Mouse (Mus musculus) CH12.LX (cell line): ENCODE measurements around the gene Rpp14. TPM values are rescaled to one million over a fixed set of nuclear protein-coding genes. Genes with fewer than 3 reads are reported as not detected.

Source experiments
- DNase-seq: peaks from one replicate; pipeline ENCODE4 v3.0.0-alpha.2; 2013; ENCODE audit errors: extremely low read depth
- H3K27ac ChIP-seq: 2 replicates; pipeline ENCODE4 v1.5.1; 2012; ENCODE audit warnings: low read depth, mild to moderate bottlenecking, control low read depth, moderate library complexity; ENCODE audit not compliant: insufficient read depth
- H3K27me3 ChIP-seq: replicated peaks from 2 replicates; pipeline ENCODE3; 2012; ENCODE audit warnings: inconsistent platforms
- H3K36me3 ChIP-seq, 2 experiments: replicated peaks in 1 of 2; 2 replicates each; pipeline versions ENCODE3 to v1.6.1; 2012; ENCODE audit warnings: inconsistent platforms in 1 of 2, low read length in 1 of 2, mild to moderate bottlenecking in 1 of 2, mixed read lengths in 1 of 2, moderate library complexity in 1 of 2; ENCODE audit not compliant: control insufficient read depth in 1 of 2, insufficient read depth in 1 of 2
- H3K4me1 ChIP-seq, 2 experiments: 2 replicates each; pipeline ENCODE4 v1.6.1; 2012; ENCODE audit warnings: inconsistent platforms in 1 of 2, moderate library complexity in 1 of 2; ENCODE audit not compliant: insufficient read depth in 2 of 2, control insufficient read depth in 1 of 2
- H3K4me2 ChIP-seq: 2 replicates; pipeline ENCODE4 v1.6.1; 2012; ENCODE audit warnings: low read depth, mild to moderate bottlenecking, control low read depth; ENCODE audit not compliant: poor library complexity, insufficient read depth, severe bottlenecking
- H3K4me3 ChIP-seq, 3 experiments: fragments of 150-350 bp in 1 of 3; sonication (generic) in 1 of 3; replicated peaks in 1 of 3; 2 replicates each; pipeline versions ENCODE3 to v1.5.1; 2011 to 2012; ENCODE audit warnings: low read depth in 2 of 3, low read length in 2 of 3, mild to moderate bottlenecking in 2 of 3, moderate library complexity in 2 of 3, control low read depth in 1 of 3, improper control_type of control experiment in 1 of 3, inconsistent platforms in 1 of 3, mixed read lengths in 1 of 3; ENCODE audit not compliant: poor library complexity in 1 of 3
- H3K79me2 ChIP-seq: replicated peaks from 2 replicates; pipeline ENCODE4 v1.6.1; 2012; ENCODE audit warnings: mild to moderate bottlenecking, moderate library complexity; ENCODE audit not compliant: control insufficient read depth, poor library complexity, insufficient read depth, severe bottlenecking; ENCODE audit errors: extremely low read depth
- H3K9ac ChIP-seq: 2 replicates; pipeline ENCODE4 v1.6.1; 2012; ENCODE audit warnings: low read depth, mild to moderate bottlenecking, control low read depth, moderate library complexity; ENCODE audit not compliant: insufficient read depth
- H3K9me3 ChIP-seq: replicated peaks from 2 replicates; pipeline ENCODE3; 2012; ENCODE audit warnings: low read length, inconsistent platforms, mixed read lengths
- BHLHE40 ChIP-seq: IDR thresholded peaks from 2 replicates; pipeline ENCODE4 v1.6.1; 2011; ENCODE audit warnings: mild to moderate bottlenecking, low read depth, low read length, improper control_type of control experiment
- CHD1 ChIP-seq: IDR thresholded peaks from 2 replicates; pipeline ENCODE4 v1.6.1; 2012; ENCODE audit warnings: low read depth, low read length, improper control_type of control experiment, inconsistent platforms
- CHD2 ChIP-seq: IDR thresholded peaks from 2 replicates; pipeline ENCODE4 v1.6.1; 2011; ENCODE audit warnings: low read length, improper control_type of control experiment
- ELF1 ChIP-seq: IDR thresholded peaks from 2 replicates; pipeline ENCODE4 v1.6.1; 2014; ENCODE audit warnings: low read depth, mild to moderate bottlenecking, inconsistent platforms, low read length, improper control_type of control experiment
- IRF4 ChIP-seq: IDR thresholded peaks from 2 replicates; pipeline ENCODE4 v1.6.1; 2014; ENCODE audit warnings: low read depth, mild to moderate bottlenecking, inconsistent platforms, low read length, improper control_type of control experiment
- JUND ChIP-seq: conservative IDR thresholded peaks from 2 replicates; pipeline ENCODE4 v1.6.1; 2011; ENCODE audit warnings: low read depth, low read length, improper control_type of control experiment
- KAT2A ChIP-seq: IDR thresholded peaks from 2 replicates; pipeline ENCODE4 v1.6.1; 2012; ENCODE audit warnings: low read length, improper control_type of control experiment, inconsistent platforms; ENCODE audit not compliant: insufficient replicate concordance
- MAX ChIP-seq: IDR thresholded peaks from 2 replicates; pipeline ENCODE4 v1.6.1; 2011; ENCODE audit warnings: low read length, improper control_type of control experiment
- MAZ ChIP-seq: IDR thresholded peaks from 2 replicates; pipeline ENCODE4 v1.6.1; 2012; ENCODE audit warnings: low read depth, mild to moderate bottlenecking, inconsistent platforms, low read length, improper control_type of control experiment, moderate library complexity
- MEF2A ChIP-seq: IDR thresholded peaks from 2 replicates; pipeline ENCODE4 v1.6.1; 2014; ENCODE audit warnings: low read depth, mild to moderate bottlenecking, inconsistent platforms, low read length, improper control_type of control experiment, borderline replicate concordance
- MXI1 ChIP-seq: IDR thresholded peaks from 2 replicates; pipeline ENCODE4 v1.6.1; 2011; ENCODE audit warnings: mild to moderate bottlenecking, low read depth, low read length, improper control_type of control experiment
- MYC ChIP-seq: IDR thresholded peaks from 2 replicates; pipeline ENCODE4 v1.6.1; 2011; ENCODE audit warnings: low read depth, mild to moderate bottlenecking, improper control_type of control experiment, low read length
- NELFE ChIP-seq: IDR thresholded peaks from 2 replicates; pipeline ENCODE4 v1.6.1; 2011; ENCODE audit warnings: low read depth, low read length, improper control_type of control experiment
- NRF1 ChIP-seq: IDR thresholded peaks from 2 replicates; pipeline ENCODE4 v1.6.1; 2014; ENCODE audit warnings: low read depth, mild to moderate bottlenecking, inconsistent platforms, low read length, improper control_type of control experiment, moderate library complexity
- PAX5 ChIP-seq: IDR thresholded peaks from 2 replicates; pipeline ENCODE4 v1.6.1; 2012; ENCODE audit warnings: low read length, inconsistent platforms, mixed read lengths
- POLR2A ChIP-seq: IDR thresholded peaks from 2 replicates; pipeline ENCODE4 v1.6.1; 2011; ENCODE audit warnings: low read depth, mild to moderate bottlenecking, improper control_type of control experiment, low read length
- SMC3 ChIP-seq: IDR thresholded peaks from 2 replicates; pipeline ENCODE4 v1.6.1; 2011; ENCODE audit warnings: low read depth, low read length, improper control_type of control experiment
- TBP ChIP-seq: conservative IDR thresholded peaks from 2 replicates; pipeline ENCODE4 v1.6.1; 2011; ENCODE audit warnings: low read depth, low read length, improper control_type of control experiment
- TCF12 ChIP-seq: IDR thresholded peaks from 2 replicates; pipeline ENCODE4 v1.6.1; 2014; ENCODE audit warnings: low read depth, mild to moderate bottlenecking, inconsistent platforms, low read length, improper control_type of control experiment
- UBTF ChIP-seq: IDR thresholded peaks from 2 replicates; pipeline ENCODE4 v1.6.1; 2012; ENCODE audit warnings: low read depth, mild to moderate bottlenecking, inconsistent platforms, low read length, improper control_type of control experiment, moderate library complexity
- USF2 ChIP-seq: conservative IDR thresholded peaks from 2 replicates; pipeline ENCODE4 v1.6.1; 2011; ENCODE audit warnings: low read depth, low read length, improper control_type of control experiment
- ZMIZ1 ChIP-seq: IDR thresholded peaks from 2 replicates; pipeline ENCODE4 v1.6.1; 2012; ENCODE audit warnings: low read depth, mild to moderate bottlenecking, inconsistent platforms, low read length, improper control_type of control experiment
- ZNF384 ChIP-seq: IDR thresholded peaks from 2 replicates; pipeline ENCODE4 v1.6.1; 2012; ENCODE audit warnings: low read depth, low read length, improper control_type of control experiment, inconsistent platforms
- dilution Hi-C: fragments of 300-500 bp; cut with MboI; formaldehyde crosslinking; loops from 2 replicates; pipeline ENCODE4 v1.14.3; 2020; ENCODE audit warnings: low sequenced_read_pairs; ENCODE audit not compliant: extremely low pct_unique_long_range_greater_than_20kb, extremely low pct_ligation_motif_present
- in situ Hi-C: fragments of 300-500 bp; cut with MboI; formaldehyde crosslinking; loops from 3 replicates; pipeline ENCODE4 v1.14.3; 2019; ENCODE audit warnings: low sequenced_read_pairs, low pct_ligation_motif_present, low pct_unique_long_range_greater_than_20kb, mixed read lengths
- polyA plus RNA-seq: library from polyadenylated mRNA; unstranded; fragments of >175 nt; gene quantifications from 2 replicates; pipeline ENCODE4 v1.2.1, GENCODE M21; 2012; ENCODE audit warnings: low read depth; ENCODE audit not compliant: insufficient read length
- total RNA-seq, 2 experiments: library from RNA; depleted of rRNA; stranded (reverse); fragments of 300-350 nt in 1 of 2; fragments of >200 nt in 1 of 2; gene quantifications; 2 replicates each; pipeline ENCODE4 v1.2.3; 2012 to 2014

Rpp14 gene
- total and polyA plus RNA-seq, 3 experiments: 32.4 to 140 (median 101) TPM

GRCm38 (mm10) chr14:8044786-8045185, 35.4 kb upstream of the Rpp14 start (continued):
- TF ChIP-seq USF2 (no peak), IRF4 (no peak), TBP (no peak), ZMIZ1 (no peak), POLR2A (no peak), UBTF (no peak), NELFE (0 out of 2 replicates have a peak, but pooled peaks have one; percentile 4), PAX5 (no peak), MAZ (no peak), NRF1 (no peak), CHD2 (no peak), SMC3 (no peak), MEF2A (peak; percentile 23; the same call in 1 of the 2 replicates), KAT2A (no peak), ZNF384 (no peak), MYC (no peak), BHLHE40 (peak; percentile 73)

DNA sequence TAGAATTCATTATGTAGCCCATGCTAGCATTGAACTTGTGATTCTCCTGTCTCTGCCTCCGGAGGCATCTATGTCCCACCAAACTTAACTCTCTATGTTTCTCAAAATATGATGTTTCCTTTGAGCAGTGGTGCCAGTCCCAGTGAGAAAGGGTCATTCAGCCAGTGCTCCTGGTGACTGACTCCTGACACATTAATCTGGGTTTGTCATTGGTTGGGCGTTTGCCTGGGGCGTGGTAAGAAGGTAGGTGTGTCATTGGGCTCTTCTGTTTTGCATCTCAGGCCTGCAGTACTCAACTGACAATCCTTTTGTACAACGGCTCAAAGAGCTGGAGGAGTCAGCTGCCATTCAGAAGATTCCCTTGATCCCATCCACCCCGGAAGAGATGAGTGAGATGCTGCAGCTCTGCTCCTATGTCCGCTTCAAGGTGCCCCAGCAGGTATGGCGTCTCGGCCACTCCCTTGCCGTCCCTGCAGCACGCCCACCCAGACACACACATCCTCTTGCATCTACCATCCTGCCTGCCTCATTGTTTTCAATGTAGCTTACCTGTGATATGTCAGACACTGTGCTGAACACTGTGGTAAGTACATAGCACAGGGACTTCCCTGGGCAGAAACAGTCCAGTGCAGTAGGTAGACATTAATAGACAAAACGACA, 34.9 kb upstream of the Rpp14 start:
- H3K9me3 ChIP-seq: no peaks in the 10 kb centered on the region
- no peaks in the 10 kb centered on the region; the same call in 1 of the 2 replicates for H3K79me2 ChIP-seq
- peaks cover 25 to 88% of the 10 kb centered on the region in 2 experiments for H3K4me1 ChIP-seq
- peaks cover 29 to 48% of the 10 kb centered on the region in 2 experiments for H3K36me3 ChIP-seq
- peak overlapping the region; percentile 20; the same call in 1 of the 2 replicates for H3K9ac ChIP-seq
- peak; percentile 87 for DNase-seq
- H3K4me3 ChIP-seq: peak overlapping the region; percentile 25 to 48 (median 27)
- no peaks in the 10 kb centered on the region for H3K27me3 ChIP-seq
- in situ Hi-C loops: no loop called here
- TF ChIP-seq NELFE (peak; percentile 54; the same call in 1 of the 2 replicates), POLR2A (peak; percentile 45), CHD1 (no peak), CHD2 (0 out of 2 replicates have a peak, but pooled peaks have one; percentile 5)
- TF ChIP-seq, all 38 proteins: peak for 3
- dilution Hi-C loops: no loop called here
- H3K4me2 ChIP-seq: peak overlapping the region; percentile 74
- H3K27ac ChIP-seq: peak overlapping the region; percentile 84

DNA sequence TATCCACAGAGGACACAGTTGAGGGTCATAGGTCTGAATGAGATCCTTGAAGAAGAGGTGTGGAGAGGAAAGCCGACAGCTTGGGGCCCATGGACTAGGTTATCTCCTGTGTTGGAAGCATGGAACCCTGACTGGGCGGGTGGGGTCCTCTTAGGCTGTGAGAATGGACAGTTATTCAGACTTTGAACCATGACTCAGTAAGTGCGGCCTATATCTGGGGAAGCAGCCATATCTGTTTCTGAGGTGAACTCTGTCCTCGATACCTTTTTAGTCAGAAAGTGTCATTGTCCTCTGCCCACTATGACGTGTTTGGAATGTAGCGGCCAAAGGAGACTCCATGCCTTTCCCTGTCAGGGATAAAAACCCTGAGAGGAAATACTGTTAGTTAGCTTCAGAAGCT, 33.3 kb upstream of the Rpp14 start:
- Histone ChIP-seq H3K9ac (no peak overlapping the region), H3K4me2 (no peak overlapping the region), H3K4me3 (no peak overlapping the region), H3K9me3 (no peaks in the 10 kb centered on the region), H3K4me1 (peaks cover 20 to 83% of the 10 kb centered on the region in 2 experiments), H3K27me3 (no peaks in the 10 kb centered on the region), H3K27ac (no peak overlapping the region), H3K36me3 (peaks cover 35 to 56% of the 10 kb centered on the region in 2 experiments), H3K79me2 (peaks cover 3% of the 10 kb centered on the region; the same call in 1 of the 2 replicates)
- in situ Hi-C loops: no loop called here
- no peak for DNase-seq
- dilution Hi-C loops: no loop called here
- TF ChIP-seq UBTF (no peak), TCF12 (no peak), MXI1 (no peak), BHLHE40 (no peak), MYC (no peak), ELF1 (no peak), MAX (no peak), JUND (no peak), CHD1 (no peak), NELFE (no peak), CHD2 (no peak), KAT2A (no peak), MAZ (no peak)
